Mouse (Mus musculus) spleen, postnatal 4 days (tissue): ENCODE measurements around the gene Olfm2.

Source experiments
- DNase-seq, 2 experiments: peaks; one replicate each; pipeline ENCODE4 v3.0.0; 2022; ENCODE audit warnings: low spot score in 2 of 2

Gene Olfm2

DNA sequence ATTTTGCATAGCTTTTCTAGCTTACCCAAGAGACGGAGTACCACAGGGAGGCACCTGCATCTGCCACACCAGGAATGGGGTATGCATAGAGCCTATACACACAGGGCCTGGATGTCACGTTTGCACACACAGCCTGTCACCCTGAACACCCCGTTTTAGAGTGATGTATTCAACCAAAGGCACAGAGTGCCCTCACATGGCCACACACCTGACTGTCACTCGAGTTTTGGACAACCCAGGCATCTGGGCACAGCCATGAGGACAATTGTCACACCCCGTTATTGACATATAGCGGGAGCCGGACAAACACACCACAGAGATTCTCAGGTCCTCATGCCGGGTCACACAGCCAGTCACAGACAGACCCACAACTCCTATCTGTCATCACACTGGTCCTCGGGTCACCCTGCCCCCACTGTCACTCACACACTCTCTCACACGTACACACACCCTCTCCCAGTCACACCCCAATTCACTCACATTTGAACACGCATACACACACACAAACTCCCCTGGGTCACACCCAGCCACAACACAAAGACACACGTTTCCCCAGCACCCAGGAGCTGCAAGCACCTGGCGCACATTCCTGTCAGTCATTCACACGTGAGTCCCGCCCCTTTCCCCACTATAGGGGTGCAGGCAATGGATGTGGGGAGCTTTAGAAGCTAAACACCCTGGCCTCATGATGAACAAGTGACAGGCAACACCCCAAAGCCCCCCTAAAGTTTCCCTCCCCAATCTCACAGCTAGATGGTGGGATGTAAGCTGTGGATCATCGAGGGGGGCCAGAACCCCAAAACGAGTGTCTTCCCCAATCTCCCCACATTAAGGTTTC lies 801 bp downstream of the Olfm2 start:
- no peak for DNase-seq

DNA sequence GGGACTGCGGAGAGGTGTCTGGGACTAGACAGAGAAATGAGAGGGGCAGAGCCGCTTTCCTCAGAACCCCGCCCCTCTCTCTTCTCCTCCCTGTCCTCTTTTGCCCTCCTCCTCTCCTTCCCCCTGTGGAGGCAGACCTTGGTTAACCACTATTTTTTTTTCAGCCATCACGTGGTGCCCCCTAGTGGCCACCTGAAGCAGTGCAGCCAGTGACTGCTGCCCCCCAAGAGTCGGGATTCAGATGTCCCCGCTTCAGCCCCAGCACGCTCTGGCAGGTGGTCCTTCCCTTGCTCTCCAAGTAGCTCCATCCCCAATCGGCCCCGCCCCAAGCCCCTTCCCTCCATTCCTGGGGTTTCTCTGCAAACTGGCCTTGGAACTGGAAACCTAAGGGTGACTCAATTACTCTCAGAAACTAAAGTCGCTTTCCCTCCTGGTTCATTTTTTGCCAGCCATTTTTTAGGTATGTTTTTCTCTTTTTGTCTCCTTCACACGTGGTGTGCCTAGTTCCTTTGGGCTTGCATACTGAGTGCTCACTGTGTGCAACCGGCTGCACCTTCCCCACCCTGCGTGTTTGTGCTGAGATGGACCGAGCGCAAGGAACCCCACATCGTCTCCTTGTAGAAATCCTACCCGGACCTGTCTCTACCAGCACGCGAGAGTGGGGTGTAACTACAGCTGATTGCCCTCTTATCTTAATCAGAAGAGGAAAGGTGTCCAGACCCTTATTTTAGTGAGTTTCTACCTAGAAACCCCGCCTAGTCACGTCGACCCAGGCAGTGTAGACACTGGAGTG lies 2.0 kb downstream of the Olfm2 start:
- peak in 1 of 2 experiments; percentile 72 for DNase-seq

DNA sequence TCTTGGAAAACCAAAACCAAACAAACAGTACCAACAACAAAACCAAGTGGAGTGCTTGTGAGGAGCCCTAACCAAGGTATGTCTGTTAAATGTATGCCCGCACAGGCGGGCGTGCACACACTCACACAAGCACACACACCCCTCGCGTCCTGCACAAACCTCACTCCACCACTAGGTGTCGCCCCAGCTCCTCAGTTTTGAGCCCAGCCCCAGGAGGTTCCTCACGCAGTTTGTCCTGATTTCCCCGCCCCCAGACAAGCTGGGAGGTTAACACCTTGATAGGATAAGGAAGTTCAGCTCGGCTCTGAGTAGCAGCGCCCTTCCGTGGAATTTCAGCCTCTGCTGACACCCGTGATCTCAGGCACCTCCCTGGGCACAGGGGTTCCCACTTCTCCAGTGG lies 5.7 kb downstream of the Olfm2 start:
- DNase-seq = peak; percentile 73 to 91

DNA sequence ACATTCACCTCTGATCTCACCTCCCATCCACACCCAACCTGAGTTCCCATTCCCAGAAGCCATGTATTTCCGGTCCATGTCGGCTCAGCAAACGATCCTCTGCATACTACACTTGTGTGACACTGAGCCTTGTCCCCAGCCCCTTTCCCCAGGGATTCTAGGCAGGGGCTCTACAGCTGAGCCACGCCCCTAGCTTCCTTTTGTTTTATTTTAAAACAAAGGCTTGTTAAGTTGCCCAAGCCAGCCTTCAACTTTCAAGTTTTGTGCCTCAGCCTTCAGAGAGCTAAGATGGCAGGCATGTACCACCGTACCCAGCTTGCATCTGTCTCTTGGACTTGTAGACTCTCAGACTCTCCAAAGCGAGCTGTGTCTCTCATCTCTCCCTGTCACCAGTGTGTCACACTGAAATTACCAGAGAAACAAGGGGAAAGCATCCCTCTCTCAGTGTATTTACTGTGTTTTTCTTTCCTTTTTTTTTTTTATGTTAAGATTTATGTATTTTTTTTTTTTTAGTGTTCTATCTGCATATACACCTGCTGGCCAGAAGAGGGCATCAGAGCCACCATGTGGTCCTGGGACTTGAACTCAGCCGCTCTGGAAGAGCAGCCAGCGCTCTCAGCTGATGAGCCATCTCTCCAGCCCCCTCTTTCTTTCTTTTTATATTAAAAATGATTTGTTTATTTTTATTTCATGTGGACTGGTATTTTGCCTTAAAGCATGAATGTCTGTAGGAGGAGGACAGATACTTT lies 7.7 kb downstream of the Olfm2 start:
- DNase-seq = no peak

GRCm38 (mm10) chr9:20737227-20737626 lies 8.9 kb downstream of the Olfm2 start:
- no peak for DNase-seq

- DNase-seq = no peak
Measured at GRCm38 (mm10) chr9:20734692-20735091, 11.5 kb downstream of the Olfm2 start.

GRCm38 (mm10) chr9:20731797-20732196 lies 14.4 kb downstream of the Olfm2 start:
- DNase-seq = no peak

DNA sequence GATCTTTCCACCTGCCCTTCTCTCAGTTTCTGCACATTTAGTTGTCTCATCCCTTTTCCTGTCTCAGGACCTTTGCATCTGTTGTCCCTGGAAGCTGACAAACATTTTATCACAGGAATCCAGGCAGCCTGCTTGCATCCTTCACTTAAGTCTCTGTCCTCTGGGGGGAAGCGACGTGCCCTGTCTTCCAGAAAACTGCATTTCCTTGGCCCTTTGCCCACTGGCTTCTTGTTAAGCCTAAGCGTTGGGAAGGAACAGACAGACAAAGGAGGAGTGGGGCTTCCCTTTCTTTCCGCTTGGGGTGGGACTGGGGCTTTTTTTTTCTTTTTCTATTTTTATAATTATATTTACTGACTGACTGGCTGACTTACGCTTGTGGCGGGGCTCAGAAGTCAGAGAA lies 16.7 kb downstream of the Olfm2 start:
- DNase-seq = no peak

GRCm38 (mm10) chr9:20727601-20728113 lies 18.5 kb downstream of the Olfm2 start:
- peak; percentile 20 to 74 for DNase-seq

GRCm38 (mm10) chr9:20726859-20727600 lies 19.1 kb downstream of the Olfm2 start:
- DNase-seq = no peak

DNA sequence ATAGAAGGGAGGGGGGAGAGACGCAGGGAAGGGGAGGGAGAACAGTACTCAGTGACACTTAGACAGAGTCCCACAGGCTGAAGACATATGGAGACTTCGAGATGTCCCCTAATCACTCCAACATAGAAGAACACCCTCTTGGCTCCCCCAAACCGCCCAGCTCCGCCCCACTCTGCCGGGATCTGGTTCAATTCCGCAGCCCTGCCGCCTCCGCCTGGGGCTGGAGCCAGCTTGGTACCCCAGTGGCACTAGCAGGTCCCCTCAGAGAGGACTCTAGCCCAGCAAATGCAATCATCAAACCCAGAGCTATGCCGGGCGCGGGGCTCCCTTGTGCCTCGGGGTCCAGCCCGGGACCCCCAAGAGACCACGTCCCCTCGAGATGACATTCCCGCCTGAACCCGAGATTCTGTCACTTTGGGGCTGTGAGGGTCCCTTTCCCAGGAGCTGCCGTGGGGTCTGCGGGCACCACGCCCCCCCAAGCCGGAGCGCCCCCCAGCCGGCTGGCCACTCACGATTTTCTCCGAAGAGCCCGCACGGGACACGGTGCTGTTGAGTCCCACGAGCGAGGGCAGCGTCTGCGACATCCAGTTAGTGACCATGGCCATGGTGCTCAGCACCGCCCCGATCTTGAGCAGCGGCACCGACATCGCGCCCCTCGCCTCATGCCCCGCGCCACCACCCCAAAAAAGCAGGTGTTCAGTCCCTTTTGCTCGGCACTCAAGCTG lies 19.9 kb downstream of the Olfm2 start:
- no peak for DNase-seq

- DNase-seq = no peak
Measured at GRCm38 (mm10) chr9:20721582-20721981, 24.6 kb downstream of the Olfm2 start.

- DNase-seq = no peak
Measured at GRCm38 (mm10) chr9:20715332-20715731, 30.8 kb downstream of the Olfm2 start.

- no peak for DNase-seq
Measured at GRCm38 (mm10) chr9:20713478-20713987, 32.6 kb downstream of the Olfm2 start.

- DNase-seq = no peak
Measured at GRCm38 (mm10) chr9:20712934-20713477, 33.1 kb downstream of the Olfm2 start.

DNA sequence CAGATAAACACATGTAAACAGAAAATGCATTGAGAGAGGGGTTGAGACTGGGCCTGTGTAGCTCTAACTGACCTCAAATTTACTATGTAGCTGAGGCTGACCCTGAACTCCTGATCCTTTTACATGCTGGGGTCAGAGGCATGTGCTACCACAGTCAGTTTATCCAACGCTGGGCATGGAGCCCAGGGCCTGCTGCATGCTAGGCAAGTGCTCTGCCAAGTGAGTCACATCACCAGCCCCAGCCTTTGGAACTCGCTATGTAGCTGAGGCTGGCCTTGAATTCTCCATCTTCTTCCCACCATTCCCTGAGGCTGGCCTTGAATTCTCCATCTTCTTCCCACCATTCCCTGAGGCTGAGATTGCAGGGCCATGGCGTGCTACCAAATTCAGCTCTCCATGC lies 35.7 kb downstream of the Olfm2 start:
- no peak for DNase-seq

- DNase-seq = no peak
Measured at GRCm38 (mm10) chr9:20705981-20706380, 40.2 kb downstream of the Olfm2 start.

DNA sequence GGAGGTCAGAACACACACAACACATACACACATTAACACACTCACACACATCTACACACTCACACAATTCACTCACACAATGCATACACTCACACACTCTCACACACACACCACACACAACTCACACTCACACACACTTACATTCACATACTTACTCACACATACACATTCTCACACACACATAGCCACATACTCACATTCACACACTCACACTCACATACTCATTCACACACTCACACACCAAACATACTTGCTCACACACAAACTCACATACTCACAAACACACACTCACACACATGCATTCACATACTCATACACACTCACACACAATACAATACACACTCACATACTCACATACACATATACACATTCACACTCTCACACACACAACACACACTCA lies 40.7 kb downstream of the Olfm2 start:
- DNase-seq = no peak

DNA sequence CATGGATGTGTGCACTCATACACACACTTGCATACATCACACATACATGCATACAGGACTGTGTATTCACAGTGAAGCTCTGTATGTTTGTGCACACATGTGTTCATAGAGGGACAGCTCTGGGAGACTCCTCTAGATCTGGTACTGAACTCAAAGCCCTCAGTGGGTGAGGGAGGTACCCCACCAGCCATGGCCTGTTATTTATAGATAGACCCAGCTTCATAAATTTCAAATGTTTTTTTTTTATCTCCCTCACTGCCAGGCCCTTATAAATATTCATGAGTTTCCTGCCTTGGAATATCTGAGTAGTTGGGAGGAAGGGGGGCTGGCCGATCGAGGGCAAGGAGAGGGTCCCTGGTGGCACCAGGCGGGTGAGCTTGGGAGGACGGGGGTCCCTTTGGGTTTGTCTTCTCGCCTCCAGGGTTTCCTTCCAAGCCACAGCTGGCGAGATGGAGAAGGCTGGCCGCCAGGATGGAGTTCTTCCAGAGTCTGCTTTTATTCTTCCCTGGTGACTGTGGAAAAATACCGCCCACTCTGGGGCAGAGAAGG lies 42.2 kb downstream of the Olfm2 start:
- DNase-seq = no peak

GRCm38 (mm10) chr9:20697466-20697865 lies 48.7 kb downstream of the Olfm2 start:
- DNase-seq = no peak
